In genomic region chr7:44929204-44930151, GRCm38 (mm10) we compare ENCODE assay signal across 8 mouse cellular contexts. TPM values are rescaled to one million over a fixed set of nuclear protein-coding genes. Genes with fewer than 3 reads are reported as not detected.
DNase-seq lines count a peak whose midpoint lies in the region; ATAC-seq and TF ChIP-seq lines count a peak whose summit lies in the region.

Gene Ap2a1 (minus strand): TSS chr7:44929496.

- H3K4me3 ChIP-seq in ES-Bruce4 (ENCODE audit: low read depth, low read length): peak within 1 kb of the TSS; percentile 95
- peak within 1 kb of the TSS; percentile 92 for H3K4me3 ChIP-seq in forebrain, embryonic 13.5 days
- peak within 1 kb of the TSS; percentile 99 for H3K4me3 ChIP-seq in liver, postnatal 0 days (ENCODE audit: low read depth, low read length)
- peak within 1 kb of the TSS; percentile 80 for H3K4me3 ChIP-seq in neural tube, embryonic 14.5 days (ENCODE audit: low read depth, low read length)

- H3K9ac ChIP-seq in ES-Bruce4 (ENCODE audit: low read depth, poor library complexity, severe bottlenecking): peak within 1 kb of the TSS; percentile 80
- peak within 1 kb of the TSS; percentile 96 for H3K9ac ChIP-seq in forebrain, embryonic 13.5 days
- H3K9ac ChIP-seq in liver, postnatal 0 days (replicated peaks): peak within 1 kb of the TSS; percentile 93
- H3K9ac ChIP-seq in neural tube, embryonic 14.5 days (replicated peaks; ENCODE audit: low read depth, low read length): peak within 1 kb of the TSS; percentile 90

- no peaks in the 10 kb centered on the region for H3K9me3 ChIP-seq in ES-Bruce4 (replicated peaks; ENCODE audit: control insufficient read depth, insufficient read depth, low read length, poor library complexity, severe bottlenecking)
- H3K9me3 ChIP-seq in forebrain, embryonic 13.5 days (replicated peaks): no peaks in the 10 kb centered on the region
- H3K9me3 ChIP-seq in liver, postnatal 0 days (ENCODE audit: low read length): no peaks in the 10 kb centered on the region
- no peaks in the 10 kb centered on the region for H3K9me3 ChIP-seq in neural tube, embryonic 14.5 days (ENCODE audit: control insufficient read depth, low read length)

- peak within 1 kb of the TSS; percentile 63 for H3K27ac ChIP-seq in ES-Bruce4 (ENCODE audit: insufficient read depth, low read length)
- H3K27ac ChIP-seq in forebrain, embryonic 13.5 days: peak within 1 kb of the TSS; percentile 94
- peak within 1 kb of the TSS; percentile 90 for H3K27ac ChIP-seq in liver, postnatal 0 days (ENCODE audit: low read depth)
- H3K27ac ChIP-seq in neural tube, embryonic 14.5 days (ENCODE audit: low read depth, low read length): peak within 1 kb of the TSS; percentile 84

- no peaks in the 10 kb centered on the region for H3K27me3 ChIP-seq in ES-Bruce4 (ENCODE audit: control insufficient read depth, insufficient read depth, low read length, poor library complexity, severe bottlenecking)
- no peaks in the 10 kb centered on the region for H3K27me3 ChIP-seq in forebrain, embryonic 13.5 days
- no peaks in the 10 kb centered on the region for H3K27me3 ChIP-seq in liver, postnatal 0 days (ENCODE audit: insufficient read depth, low read length)
- H3K27me3 ChIP-seq in neural tube, embryonic 14.5 days (ENCODE audit: control insufficient read depth, insufficient read depth, low read length): no peaks in the 10 kb centered on the region

- TF ChIP-seq EP300 in ES-Bruce4 (IDR thresholded peaks at IDR 0.05; ENCODE audit: insufficient read depth, low read depth, low read length): no peak
- peak; percentile 62 for TF ChIP-seq EP300 in liver, postnatal 0 days (IDR thresholded peaks at IDR 0.05; ENCODE audit: low read depth)

- H3K4me1 ChIP-seq in ES-Bruce4 (ENCODE audit: control insufficient read depth, insufficient read depth, low read length): no peaks in the 10 kb centered on the region
- H3K4me1 ChIP-seq in forebrain, embryonic 13.5 days: peaks cover 27% of the 10 kb centered on the region
- peaks cover 19% of the 10 kb centered on the region for H3K4me1 ChIP-seq in liver, postnatal 0 days (ENCODE audit: insufficient read depth)
- H3K4me1 ChIP-seq in neural tube, embryonic 14.5 days (ENCODE audit: control insufficient read depth, insufficient read depth, low read length): peaks cover 17% of the 10 kb centered on the region

- WGBS in forebrain, embryonic 13.5 days: under 1% methylated on average over 83 of the region's 84 CpGs
- under 1% methylated on average over 84 of the region's 84 CpGs for WGBS in large intestine, adult 2 months
- WGBS in liver, postnatal 0 days (ENCODE audit: insufficient replicate concordance): 1% methylated on average over 81 of the region's 84 CpGs
- WGBS in neural tube, embryonic 14.5 days: under 1% methylated on average over 81 of the region's 84 CpGs

- intact Hi-C loops in heart, postnatal 10 days (cut with DNase I): loop anchor here (2.0 kb wide), 1 partner anchor 29 kb away; no protein-coding TSS in a partner anchor

- ATAC-seq in cerebellum, adult (ENCODE audit: insufficient number of reproducible peaks, low FRiP score, low TSS enrichment): peak; percentile 97
- ATAC-seq in forebrain, embryonic 13.5 days: peak; percentile 99
- ATAC-seq in liver, postnatal 0 days: peak; percentile 97
- ATAC-seq in neural tube, embryonic 14.5 days (ENCODE audit: low read depth): peak; percentile 99

- no peak for TF ChIP-seq CTCF in ES-Bruce4 (IDR thresholded peaks at IDR 0.05; ENCODE audit: low read depth, low read length)
- TF ChIP-seq CTCF in liver, postnatal 0 days (IDR thresholded peaks at IDR 0.05; ENCODE audit: low read depth): no peak; the same call in 1 of the 2 replicates

- TF ChIP-seq POLR2A in ES-Bruce4 (IDR thresholded peaks at IDR 0.05; ENCODE audit: insufficient read depth, low read length): peak; percentile 58

- peak; percentile 100 for DNase-seq in heart, postnatal 10 days
- peak; percentile 98 for DNase-seq in large intestine, adult 2 months (ENCODE audit: low read depth, low spot score)
- peak; percentile 100 for DNase-seq in liver, postnatal 0 days
- peak; percentile 99 for DNase-seq in testis, postnatal 10 days (ENCODE audit: low spot score)

- H3K36me3 ChIP-seq in ES-Bruce4 (ENCODE audit: control insufficient read depth, insufficient read depth, low read length, poor library complexity, severe bottlenecking): 0 out of 2 replicates have a peak, but pooled peaks cover 2% of the 10 kb centered on the region
- H3K36me3 ChIP-seq in forebrain, embryonic 13.5 days (ENCODE audit: poor library complexity, severe bottlenecking): peaks cover 19% of the 10 kb centered on the region
- peaks cover 13% of the 10 kb centered on the region for H3K36me3 ChIP-seq in liver, postnatal 0 days (replicated peaks; ENCODE audit: insufficient read depth, low read length)
- 0 out of 2 replicates have a peak, but pooled peaks cover under 1% of the 10 kb centered on the region for H3K36me3 ChIP-seq in neural tube, embryonic 14.5 days (ENCODE audit: control insufficient read depth, insufficient read depth, low read length)

- peak within 1 kb of the TSS; percentile 67 for H3K4me2 ChIP-seq in forebrain, embryonic 13.5 days
- H3K4me2 ChIP-seq in liver, postnatal 0 days (ENCODE audit: low read depth, low read length): peak within 1 kb of the TSS; percentile 86
- peak within 1 kb of the TSS; percentile 67 for H3K4me2 ChIP-seq in neural tube, embryonic 14.5 days (ENCODE audit: low read depth, low read length)

RNA-seq across cellular contexts. Expression of gene Ap2a1, which starts in this region (rescaled TPM):
- polyA plus RNA-seq in ES-Bruce4 (2011; ENCODE audit: insufficient read depth, insufficient read length, low read depth, missing spikeins): 88.5 and 107 TPM in 2 replicates
- 81.7 and 87.2 TPM in 2 replicates for polyA plus RNA-seq in forebrain, embryonic 13.5 days (2015; fragmentation: Nextera tagmentation; extraction: Ambion mirVana)
- total RNA-seq in heart, postnatal 10 days (2021): 10 to 100 TPM; 90.9 to 91.1 TPM
- 55.6 and 80.7 TPM in 2 replicates for polyA plus RNA-seq in large intestine, adult 2 months (2012; rRNA removed)
- polyA plus RNA-seq in liver, postnatal 0 days (2015; fragmentation: Nextera tagmentation; extraction: Ambion mirVana): 25.6 and 29.5 TPM in 2 replicates
- 120 and 128 TPM in 2 replicates for polyA plus RNA-seq in neural tube, embryonic 14.5 days (2014; fragmentation: Nextera tagmentation; extraction: Ambion mirVana)

Comparison
In these comparisons a context has a peak if more than half of its experiments do, and no peak if none do; other contexts are left out.
1. Peak in every context shown above with its lines: DNase-seq, ATAC-seq, H3K4me3 ChIP-seq and H3K27ac ChIP-seq.